Mouse (Mus musculus): ENCODE data around the gene Utp3.

Utp3 gene

DNA sequence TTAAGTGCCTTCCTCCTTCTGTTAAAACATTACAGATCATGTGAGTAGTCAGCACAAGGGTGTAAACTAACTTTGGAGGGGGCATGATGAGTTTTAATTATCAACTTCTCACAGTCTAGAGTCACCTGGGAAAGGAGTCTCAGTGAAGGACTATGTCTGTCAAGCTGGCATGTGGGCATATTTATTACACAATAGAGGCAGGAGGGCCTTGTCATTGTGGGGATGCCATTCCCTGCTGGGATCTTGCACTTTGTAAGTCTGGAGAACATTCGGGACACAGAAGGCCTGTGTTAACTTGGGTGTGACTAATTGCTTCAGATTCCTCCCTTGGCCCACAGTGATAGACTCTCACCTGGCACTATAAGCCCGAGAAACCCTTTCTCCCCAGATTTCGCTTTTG lies 15.3 kb downstream of the Utp3 start:
- DNase-seq (ENCODE audit: low spot score in 2 of 2): no peak

DNA sequence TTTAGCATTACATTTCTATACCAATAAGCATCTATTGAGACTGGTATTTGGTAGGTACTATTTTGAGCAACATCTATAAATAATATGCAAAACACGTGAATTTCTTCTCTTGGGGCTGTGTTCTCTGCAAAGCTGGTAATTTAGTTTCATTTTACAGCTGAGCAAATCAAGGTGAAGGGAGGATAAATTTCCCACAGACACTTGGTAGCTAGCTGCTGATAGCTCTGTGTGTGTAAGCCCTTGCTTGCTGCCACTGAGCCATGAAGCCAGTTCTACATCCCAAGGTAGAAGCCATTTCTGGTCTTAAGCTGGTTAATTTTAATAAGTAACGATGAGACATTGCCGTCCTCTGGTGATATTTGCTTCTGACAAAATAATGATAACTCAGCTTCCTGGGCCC lies 20.6 kb downstream of the Utp3 start:
- no peak for DNase-seq (ENCODE audit: low spot score in 2 of 2)

DNA sequence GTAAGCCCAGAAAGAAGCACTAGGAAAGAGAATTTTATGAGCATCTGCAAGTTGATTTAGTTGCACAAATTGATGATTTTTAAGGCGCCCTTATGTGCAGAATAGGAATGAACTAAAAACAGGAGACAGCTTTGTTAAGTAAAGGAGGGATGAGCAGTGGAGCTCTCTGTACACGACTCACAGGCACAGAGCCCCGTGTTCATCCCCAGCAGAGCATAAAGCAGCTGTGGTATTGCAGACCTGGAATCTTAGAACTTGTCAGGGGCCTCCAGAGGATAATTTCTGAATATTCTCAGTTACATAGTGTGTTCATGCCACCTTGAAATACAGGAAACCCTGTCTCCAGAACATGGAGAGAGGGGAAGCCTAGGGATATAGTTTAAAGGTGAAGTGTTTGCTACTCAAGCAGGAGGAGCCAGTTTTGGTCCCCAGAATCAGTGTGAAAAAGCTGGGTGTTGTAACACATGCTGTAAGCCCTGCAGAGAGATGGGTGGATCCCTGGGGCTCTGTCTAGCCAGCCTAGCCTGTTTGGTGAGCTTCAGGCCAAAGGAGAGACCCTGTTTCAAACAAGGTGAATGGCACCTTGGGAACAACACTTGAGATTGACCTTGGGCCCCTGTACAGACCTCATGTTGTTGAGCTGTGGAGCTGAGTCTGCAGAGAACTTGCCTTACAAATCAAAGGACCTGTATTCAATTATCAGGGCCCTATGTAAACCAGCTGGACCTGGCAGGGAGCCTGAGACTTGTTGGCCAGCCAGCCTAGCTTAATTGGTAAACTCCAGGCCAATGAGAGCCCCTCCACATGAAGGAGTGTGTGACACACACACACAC lies 21.5 kb downstream of the Utp3 start:
- DNase-seq (ENCODE audit: low spot score in 2 of 2): no peak

DNA sequence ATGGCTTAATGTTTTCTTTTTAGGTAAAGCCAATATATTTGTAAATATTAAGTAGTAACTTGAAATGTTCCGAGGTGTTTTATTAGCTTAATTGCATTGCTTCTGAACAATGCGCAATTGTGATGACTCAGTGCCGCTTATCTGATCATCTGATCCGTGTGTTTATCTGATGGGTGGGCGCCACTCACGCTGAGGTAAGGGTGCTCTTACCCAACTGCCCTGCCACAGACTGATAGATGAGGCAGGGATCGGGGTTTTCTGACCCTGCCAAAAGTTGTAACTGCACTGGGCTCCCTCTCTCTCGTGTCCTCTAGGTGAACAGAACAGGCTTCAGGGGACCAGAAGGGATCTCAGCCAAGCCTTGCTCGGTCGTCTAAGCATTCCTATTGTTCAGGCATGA lies 26.4 kb downstream of the Utp3 start:
- no peak for DNase-seq (ENCODE audit: low spot score in 2 of 2)

DNA sequence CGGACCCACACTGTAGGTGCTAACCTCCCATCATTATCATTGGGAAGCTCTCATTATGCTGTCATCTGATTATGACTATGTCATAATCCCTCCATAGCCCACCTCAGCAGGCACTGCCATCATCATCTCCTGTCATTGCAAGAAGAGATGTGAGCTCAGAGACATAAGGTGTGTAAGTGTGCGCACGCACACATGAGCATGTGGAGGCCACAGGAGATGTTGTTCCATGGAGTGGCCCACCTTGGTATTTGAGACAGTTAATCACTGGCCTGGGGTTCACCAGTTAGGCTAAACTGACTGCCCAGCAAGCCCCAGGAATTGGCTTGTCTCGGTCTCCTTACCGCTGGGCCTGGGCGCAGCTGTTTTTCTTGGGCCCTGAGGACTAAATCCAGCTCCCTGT lies 27.1 kb downstream of the Utp3 start:
- no peak for DNase-seq (ENCODE audit: low spot score in 2 of 2)

DNA sequence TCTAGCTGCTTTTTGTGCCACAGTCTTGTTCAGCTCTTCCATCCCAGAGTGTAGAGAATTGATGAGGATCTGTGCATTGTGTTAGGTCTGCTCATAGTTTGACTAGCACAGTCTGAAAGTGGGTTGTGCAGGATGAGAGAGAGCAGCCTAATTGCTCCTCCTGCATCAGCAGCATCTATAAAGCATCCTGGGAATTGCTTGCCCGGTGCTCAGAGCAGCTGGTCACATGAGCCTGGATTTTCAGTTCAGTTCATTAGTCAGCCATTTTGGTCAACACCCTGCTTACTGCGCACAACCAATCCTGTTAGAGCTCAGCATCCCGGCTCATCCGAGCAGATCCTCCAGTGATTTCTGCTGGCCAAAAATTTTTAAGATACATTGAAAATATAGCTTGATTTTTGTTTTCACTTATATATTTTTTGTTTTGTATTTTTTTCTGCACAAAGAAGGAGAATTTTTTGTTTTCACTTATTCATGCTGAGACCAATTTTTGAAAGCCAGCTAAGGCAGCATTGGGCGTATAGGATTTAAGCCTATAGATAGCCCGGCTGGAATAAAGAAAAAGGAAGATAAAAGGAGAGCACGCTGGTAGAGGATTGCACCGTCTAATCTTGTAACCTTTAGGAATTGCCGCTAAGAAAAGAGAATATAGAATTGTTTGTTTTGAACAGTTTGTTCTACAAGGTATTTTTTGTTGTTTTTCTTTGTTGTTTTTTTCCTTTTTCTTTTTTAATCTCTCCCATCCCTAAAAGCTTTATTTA lies 29.2 kb downstream of the Utp3 start:
- DNase-seq (ENCODE audit: low spot score in 2 of 2): no peak

DNA sequence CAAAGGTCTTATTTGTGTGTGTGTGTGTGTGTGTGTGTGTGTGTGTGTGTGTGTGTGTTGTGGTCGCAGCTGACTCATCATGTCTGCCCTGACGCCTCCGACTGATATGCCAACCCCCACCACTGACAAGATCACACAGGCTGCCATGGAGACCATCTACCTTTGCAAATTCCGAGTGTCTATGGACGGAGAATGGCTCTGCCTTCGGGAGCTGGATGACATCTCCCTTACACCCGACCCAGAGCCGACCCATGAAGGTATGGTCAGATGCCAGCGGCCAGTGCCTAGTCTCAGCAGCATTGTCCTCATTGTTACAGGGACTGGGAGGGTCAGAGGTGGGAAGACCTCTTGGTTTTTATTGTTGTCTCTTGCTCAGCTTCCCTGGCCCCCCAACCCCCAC lies 29.8 kb downstream of the Utp3 start:
- no peak for DNase-seq (ENCODE audit: low spot score in 2 of 2)

DNA sequence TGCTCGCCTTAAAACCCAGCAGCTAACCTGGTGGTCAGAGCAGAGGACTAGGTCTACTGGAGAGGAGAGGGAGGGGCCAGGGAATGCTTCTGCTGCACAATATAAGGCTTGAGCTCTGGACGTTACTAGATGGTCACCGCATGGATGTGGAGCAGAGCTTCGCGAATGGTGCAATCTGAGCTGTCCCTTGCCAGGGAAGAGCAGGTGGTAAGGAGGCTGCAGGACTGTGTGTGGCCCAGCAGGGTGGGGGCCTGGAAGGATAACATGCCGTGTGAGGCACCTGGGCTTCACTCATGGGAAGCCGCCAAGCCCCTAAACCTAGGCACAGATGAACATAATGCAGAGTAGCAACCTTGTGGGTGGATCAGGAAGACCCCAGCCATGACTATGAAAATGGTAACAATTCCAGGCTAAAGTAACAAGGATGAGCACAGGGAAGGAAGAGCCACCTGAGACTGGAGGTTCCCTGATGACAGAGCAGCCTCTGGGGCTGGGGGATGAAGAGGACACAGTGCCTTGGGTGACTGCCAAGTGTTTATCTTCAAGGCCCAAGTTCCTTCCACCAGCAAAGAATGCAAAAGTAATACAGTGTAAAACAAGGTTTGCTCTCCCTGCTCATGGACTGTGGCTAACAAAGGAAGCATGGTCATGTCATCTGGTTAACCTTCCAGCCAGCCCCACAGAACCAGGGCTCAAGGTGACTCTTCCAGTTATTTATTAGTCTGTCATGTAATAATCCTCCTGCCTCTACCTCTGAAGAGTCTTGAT lies 32.3 kb downstream of the Utp3 start:
- no peak for DNase-seq (ENCODE audit: low spot score in 2 of 2)

DNA sequence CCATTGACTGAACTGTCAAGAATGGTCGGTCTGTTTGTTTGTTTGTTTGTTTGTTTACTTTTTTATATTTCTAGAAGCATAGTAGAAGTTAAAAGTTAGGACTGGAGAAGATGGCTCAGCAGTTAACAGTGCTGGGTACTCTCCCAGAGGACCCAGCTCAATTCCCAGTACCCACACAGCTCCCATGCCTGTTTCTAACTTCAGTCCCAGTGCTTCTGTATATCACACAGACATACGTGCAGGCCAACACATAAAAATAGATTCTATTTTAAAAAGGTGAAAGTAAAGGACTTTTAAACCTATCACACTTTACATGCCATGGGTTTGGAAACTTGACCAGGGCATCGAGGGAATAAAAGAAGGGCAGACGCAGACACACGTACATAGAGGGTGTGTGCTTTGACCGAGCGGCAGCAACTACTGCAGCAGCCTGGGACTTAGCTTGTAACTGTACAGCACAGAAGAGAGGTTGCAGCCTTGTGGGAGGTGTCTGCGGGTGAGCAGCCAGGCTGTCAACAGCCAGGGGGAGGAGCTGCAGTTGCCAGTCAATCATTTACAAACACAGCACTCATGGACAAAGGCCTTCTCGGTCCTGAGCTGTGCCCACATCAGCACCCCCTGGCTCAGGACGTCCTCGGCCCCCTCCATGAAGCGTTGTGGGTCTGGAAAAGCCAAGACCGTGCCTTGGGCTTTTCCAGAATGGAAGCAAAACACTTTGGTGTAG lies 33.1 kb downstream of the Utp3 start:
- DNase-seq (ENCODE audit: low spot score in 2 of 2): no peak

DNA sequence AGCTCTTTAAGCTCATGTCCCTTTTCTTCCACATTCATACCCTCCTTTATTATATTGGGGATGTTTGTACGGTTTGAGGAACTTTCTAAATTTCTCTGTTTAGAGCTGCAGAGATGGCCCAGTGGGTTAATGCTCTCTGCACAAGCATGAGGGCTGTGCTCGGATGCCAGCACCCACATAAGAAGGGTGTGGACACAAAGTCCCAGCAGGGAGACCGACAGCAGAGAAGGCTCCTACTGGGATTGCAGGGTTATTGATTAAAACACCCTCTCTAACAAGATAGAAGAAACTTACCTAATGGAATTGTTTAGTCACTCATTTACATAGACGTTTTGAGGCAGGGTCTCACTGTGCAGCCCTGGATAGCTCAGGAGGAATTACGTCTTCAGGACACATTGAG lies 34.2 kb downstream of the Utp3 start:
- DNase-seq (ENCODE audit: low spot score in 2 of 2): no peak

DNA sequence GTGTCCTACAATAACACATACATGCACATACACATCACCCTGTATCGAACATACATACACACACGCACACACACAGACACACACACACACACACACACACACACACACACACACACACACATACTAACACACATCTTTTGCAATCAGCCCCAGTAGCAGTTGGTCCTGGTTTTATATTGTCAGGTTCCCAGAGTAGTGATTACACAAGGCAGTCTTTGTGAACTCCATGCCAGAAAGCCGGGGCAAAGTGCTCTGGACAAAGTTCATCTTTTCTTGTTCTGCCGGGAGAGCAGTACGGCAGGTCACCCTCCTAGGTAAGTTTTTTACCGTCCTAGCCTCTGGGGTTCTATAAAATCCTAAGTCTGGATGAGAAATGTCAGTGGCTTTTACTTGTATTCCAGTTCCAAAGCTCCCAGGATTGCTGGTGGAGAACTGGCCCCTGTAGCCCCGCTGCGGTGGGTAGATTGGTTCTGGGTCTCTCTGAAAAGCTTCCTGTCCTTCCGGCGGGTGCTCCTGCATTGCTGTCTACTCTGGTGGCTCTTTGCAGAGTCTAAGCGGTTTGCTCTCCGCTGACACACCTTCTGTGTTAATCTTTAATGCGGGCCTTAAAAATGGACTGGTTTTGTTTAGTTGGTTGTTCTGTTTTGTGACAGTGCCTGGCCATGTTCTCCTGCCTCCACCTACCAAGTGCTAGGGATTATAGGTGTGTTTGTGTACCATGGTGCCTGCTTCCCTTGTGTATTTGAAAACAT lies 39.3 kb downstream of the Utp3 start:
- DNase-seq (ENCODE audit: low spot score in 2 of 2): no peak

DNA sequence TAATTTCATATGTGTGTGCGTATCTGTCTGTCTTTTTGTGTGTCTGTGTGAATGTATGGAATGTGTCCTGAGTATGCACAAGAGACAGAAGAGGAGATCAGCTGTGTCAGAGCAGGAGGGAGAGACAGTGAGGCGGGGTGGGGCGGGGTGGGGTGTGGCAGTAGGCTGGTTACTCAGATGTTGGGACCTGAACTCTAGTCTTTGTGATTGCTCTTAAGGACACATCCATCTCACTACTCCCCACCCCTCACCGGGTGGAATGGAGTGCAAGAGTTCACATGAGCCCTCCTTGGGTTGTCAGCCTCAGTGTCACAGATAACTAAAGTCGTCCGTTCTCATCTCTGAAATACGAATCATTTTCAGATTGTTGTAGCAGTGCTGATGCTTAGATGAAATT lies 39.9 kb downstream of the Utp3 start:
- DNase-seq (ENCODE audit: low spot score in 2 of 2): no peak

DNA sequence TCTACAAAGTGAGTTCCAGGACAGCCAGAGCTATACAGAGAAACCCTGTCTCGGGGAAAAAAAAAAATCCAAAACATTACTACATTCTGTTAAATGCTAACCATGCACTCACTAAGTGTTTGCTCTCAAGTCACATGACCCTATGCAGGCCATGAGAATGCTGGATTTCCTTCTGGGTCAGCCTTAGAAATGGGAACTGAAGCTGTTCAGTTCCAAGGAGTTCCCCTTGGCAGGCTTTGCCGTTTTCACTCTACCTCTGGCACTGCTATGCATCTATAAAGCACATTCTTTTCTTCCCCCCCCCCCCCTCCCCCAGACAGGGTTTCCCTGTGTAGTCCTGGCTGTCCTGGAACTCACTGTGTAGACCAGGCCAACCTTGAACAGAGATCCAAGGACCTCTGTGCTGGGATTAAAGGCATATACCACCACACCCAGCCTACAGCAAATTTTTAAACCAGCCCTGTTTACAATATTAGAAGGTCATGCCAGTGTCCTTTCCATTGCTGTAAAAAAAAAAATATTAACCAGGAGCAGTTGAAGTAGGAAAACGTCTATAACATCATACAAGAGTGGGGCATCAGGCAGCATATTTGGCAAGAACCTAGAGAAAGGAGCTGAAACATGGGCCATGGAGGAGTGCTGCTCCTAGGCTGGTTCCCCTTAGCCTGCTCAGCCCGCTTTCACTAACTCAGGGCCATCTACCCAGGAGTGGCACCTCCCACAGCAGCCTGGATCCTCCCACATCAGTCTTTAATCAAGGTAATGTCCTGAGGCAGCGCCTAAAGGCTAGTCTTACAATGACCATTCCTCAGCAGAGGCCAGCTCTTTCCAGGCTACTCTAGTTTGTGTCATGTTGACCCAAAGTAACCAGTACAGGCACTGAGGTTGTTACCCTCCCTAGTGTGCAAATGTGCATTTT lies 41.5 kb downstream of the Utp3 start:
- DNase-seq (ENCODE audit: low spot score in 2 of 2): no peak

DNA sequence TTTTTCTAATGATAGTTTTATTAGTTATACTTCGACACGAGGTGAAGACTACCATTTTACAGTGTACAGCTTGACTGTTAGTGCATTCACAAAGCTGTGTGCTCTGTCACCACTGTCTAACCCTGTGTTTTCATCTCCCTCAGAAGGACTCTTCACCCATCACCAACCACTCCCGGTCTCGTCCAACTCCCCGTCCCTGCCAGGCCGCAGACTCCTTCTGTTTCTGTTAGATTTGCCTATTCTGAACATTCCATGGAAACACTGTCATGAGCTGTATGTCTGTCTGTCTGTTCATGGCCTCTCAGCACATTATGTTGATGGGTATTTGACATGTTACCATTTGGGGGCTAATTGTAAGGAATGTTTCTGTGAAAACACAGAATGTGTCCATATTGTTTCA lies 44.7 kb downstream of the Utp3 start:
- DNase-seq (ENCODE audit: low spot score in 2 of 2): no peak

DNA sequence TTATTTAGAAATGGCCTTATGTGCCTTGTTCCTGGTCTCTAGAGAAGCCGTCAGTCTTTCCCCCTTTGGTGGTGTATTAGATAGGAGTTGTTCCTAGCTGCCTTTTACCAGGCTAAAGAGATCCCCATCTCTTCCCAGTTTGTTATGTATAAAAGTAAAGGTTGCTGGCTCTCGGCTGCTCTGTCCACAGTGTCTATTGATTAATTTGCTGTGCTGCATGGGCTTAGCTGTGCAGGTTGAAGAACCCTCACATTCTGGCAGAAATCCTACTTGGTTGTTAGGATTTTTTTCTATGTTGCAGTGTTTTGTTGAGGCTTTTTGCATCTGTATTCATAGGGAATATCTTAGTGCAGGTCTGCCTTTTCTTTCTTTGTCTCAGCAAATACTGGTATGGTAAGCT lies 47.8 kb downstream of the Utp3 start:
- no peak for DNase-seq (ENCODE audit: low spot score in 2 of 2)

DNA sequence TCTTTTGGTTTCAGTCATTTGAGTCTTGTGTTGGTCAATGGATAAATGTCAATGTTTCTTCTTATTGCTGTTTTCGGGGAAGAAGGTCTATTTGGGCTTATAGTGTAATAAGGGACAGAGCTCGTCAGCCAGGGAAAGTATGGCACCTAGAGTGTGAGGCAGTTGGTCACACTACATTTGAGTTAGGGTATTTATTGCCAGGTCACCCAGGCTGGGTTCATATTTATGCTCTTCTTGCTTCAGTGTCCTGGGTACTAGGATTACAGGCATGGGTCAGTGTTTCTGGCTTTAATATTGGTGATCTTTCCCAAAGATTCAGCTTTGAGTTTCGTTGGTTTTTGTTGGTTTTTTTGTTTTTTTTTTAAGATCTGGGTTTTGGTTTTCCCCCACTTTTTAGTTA lies 48.5 kb downstream of the Utp3 start:
- DNase-seq (ENCODE audit: low spot score in 2 of 2): no peak

DNA sequence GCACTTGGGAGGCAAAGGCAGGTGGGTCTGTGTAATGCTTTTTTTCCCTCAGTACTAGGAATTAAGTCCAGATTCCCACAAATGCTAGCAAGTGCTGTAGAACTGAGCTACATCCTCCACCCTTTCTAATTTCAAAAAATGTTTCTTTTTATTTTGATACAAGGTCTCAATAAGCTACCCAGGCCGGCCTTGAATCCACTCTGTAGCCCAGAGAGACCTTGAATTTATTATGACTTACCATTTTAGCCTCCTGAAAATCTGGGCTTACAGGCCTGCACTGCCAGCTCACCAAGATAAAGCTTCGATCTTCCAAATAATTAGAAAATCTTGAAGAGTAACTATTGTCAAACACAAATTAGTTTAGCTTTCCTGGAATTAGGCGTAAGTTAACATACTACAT lies 49.8 kb downstream of the Utp3 start:
- DNase-seq (ENCODE audit: low spot score in 2 of 2): no peak

DNA sequence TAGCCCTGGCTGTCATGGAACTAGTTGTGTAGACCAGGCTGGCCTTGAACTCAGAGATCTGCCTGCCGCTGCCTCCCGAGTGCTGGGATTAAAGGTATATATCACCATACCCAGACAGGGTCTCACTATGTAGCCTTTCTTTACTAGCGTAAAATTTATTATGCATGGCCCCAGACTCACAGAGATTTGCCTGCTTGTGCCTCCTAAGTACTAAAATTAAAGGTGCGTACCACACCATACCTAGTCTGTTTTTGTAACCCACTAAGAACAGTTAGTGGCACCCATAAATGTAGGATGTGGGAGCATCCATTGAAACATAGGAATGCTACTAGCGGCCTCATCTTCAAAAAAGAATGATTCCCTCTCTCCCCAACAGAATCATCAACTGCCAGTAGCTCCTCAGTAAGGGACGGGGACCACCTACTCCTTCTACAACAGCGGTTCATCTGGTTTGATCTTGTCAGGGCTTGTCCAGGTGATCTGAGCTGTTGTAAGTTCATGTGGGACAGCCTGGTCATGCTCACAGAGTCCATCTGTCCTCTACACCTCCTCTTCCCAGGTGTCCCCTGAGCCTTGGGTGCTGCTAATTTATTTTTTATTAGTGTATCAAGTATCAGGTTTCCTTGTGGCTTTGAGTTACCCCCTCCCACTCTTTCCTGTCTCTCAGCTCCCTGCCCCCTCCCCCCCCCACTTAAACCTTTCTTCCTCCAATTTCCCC lies 50.5 kb downstream of the Utp3 start:
- no peak for DNase-seq (ENCODE audit: low spot score in 2 of 2)

All from spleen, postnatal 10 days (tissue).